Mouse (Mus musculus): ENCODE data around the gene Fkrp. TPM values are rescaled to one million over a fixed set of nuclear protein-coding genes. Genes with fewer than 3 reads are reported as not detected.

The Fkrp gene
- polyA plus RNA-seq, 1 experiment from 2014 or later, result 25.6 TPM

DNA sequence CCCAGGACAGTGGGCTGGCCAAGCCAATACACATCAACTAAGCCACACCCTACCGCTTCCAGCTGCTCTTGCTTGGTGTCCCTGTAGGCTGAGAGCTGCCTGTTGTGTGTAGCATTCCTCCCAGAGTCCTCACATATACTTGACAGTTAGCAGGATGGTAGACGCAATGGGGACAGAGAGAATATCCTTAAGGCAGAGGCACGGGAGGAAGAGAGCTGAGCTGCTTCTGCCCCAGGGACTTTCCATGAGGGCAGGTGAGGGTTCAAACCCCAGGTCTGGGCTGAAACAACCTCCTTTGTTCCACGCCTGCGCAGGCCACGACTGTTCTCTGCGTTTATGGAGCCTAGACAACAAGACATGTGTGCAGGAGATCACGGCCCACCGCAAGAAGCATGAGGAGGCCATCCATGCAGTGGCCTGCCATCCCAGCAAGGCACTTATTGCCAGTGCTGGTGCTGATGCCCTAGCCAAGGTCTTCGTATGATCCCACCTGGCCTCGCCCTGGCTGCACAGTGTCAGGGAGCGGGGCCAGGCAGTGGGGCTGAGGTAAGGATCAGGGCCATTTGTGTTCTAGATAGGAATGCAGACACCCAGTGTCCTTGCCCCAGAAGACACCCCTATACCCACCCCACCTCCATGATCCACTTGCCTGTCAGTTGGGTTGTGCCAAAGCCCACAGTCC lies 23.0 kb upstream of the Fkrp start:
- H3K27me3 ChIP-seq (ENCODE audit: control insufficient read depth, insufficient read depth, low read length), result no peaks in the 10 kb centered on the region
- no peak for ATAC-seq (replicated peaks; ENCODE audit: insufficient number of reproducible peaks, low FRiP score, low TSS enrichment)
- no peak overlapping the region for H3K4me3 ChIP-seq (ENCODE audit: low read depth, low read length)
- 93% methylated on average over 12 of the region's 12 CpGs for WGBS (ENCODE audit: insufficient replicate concordance)
- peaks cover 7% of the 10 kb centered on the region for H3K4me1 ChIP-seq (ENCODE audit: control insufficient read depth, insufficient read depth, low read length)
- H3K27ac ChIP-seq (ENCODE audit: low read depth, low read length), result no peak overlapping the region
- peaks cover 41% of the 10 kb centered on the region for H3K36me3 ChIP-seq (ENCODE audit: control insufficient read depth, insufficient read depth, low read length)
- H3K4me2 ChIP-seq, result no peak overlapping the region
- H3K9me3 ChIP-seq (replicated peaks; ENCODE audit: control insufficient read depth, low read length), result no peaks in the 10 kb centered on the region
- H3K9ac ChIP-seq (ENCODE audit: low read depth, low read length), result no peak overlapping the region

DNA sequence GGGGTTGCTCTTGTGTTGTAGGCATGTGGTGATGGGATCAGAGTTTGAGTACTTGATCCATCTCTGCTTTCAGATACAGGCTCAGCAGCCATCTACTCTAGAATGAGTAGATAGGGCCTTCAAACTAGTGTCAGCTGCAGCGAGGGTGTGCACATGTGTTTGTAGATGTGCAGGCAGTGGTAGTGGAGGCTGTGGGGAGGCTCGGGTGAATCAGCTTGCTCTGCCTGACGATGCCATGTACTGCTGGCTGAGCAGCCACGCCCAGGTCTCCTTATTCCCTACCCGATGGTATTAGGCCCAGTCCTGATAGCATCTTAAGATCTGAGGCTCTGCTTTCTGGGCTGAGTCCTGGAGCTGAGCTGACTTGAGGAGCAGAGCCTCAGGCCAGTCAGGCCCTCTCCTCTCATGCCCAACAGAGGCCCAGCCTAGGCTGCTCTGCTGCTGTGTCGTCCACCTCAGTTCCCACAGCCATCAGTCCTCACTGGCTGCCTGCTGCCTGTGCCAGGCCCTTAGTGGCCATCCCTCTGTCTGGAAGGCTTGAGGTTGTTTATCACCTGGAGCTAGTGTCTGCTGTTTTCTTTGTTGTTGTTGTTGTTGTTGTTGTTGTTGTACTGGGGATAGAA lies 22.4 kb upstream of the Fkrp start:
- Histone ChIP-seq H3K27ac (ENCODE audit: low read depth, low read length) (no peak overlapping the region), H3K4me3 (ENCODE audit: low read depth, low read length) (no peak overlapping the region), H3K9me3 (replicated peaks; ENCODE audit: control insufficient read depth, low read length) (no peaks in the 10 kb centered on the region), H3K27me3 (ENCODE audit: control insufficient read depth, insufficient read depth, low read length) (no peaks in the 10 kb centered on the region), H3K4me1 (ENCODE audit: control insufficient read depth, insufficient read depth, low read length) (peaks cover 1% of the 10 kb centered on the region), H3K36me3 (ENCODE audit: control insufficient read depth, insufficient read depth, low read length) (peaks cover 46% of the 10 kb centered on the region), H3K4me2 (no peak overlapping the region), H3K9ac (ENCODE audit: low read depth, low read length) (0 out of 2 replicates have a peak overlapping the region, but pooled peaks have one; percentile 7)
- WGBS (ENCODE audit: insufficient replicate concordance), result 79% methylated on average over 6 of the region's 6 CpGs
- no peak for ATAC-seq (replicated peaks; ENCODE audit: insufficient number of reproducible peaks, low FRiP score, low TSS enrichment)

DNA sequence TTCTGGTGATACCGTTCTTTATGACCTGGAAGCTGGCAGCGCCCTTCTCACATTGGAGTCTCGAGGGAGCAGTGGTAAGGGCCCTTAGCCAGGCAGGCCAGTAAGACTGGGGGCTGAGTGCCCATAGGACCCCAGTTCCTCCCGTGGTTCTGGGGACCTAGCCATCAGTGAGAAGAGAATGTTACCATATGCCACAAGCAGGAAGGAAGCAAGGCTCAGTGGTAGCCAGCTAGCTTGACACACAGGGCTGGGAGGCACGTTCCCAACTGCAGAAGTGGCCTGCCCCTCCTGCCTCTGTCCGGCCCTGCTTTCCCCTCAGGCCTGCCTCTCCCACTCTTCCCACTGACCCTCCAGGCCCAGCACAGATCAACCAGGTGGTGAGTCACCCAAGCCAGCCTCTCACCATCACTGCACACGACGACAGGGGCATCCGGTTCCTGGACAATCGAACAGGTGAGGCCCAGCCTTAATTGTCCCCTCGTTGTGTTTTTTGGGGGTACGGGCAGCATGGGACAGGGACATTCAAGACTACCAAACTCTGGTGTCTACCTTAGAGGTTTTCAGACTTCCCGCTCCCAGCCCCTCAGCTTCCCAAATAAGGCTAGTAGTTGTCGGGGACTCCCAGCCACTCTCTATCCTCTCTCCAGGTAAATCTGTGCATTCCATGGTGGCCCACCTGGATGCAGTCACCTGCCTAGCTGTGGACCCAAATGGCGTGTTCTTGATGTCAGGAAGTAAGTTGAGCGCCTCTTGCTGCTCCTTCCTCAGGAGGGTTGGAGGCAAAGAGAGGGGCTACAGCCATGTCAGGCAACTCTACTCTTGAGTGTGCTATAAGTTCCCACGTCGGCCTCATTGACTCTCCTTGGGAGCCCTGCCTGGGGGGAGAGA lies 21.6 kb upstream of the Fkrp start:
- H3K4me2 ChIP-seq, result no peak overlapping the region
- no peak overlapping the region for H3K4me3 ChIP-seq (ENCODE audit: low read depth, low read length)
- 92% methylated on average over 18 of the region's 18 CpGs for WGBS (ENCODE audit: insufficient replicate concordance)
- H3K36me3 ChIP-seq (ENCODE audit: control insufficient read depth, insufficient read depth, low read length), result peaks cover 53% of the 10 kb centered on the region
- no peak for ATAC-seq (replicated peaks; ENCODE audit: insufficient number of reproducible peaks, low FRiP score, low TSS enrichment)
- no peaks in the 10 kb centered on the region; the same call in 1 of the 2 replicates for H3K4me1 ChIP-seq (ENCODE audit: control insufficient read depth, insufficient read depth, low read length)
- no peak overlapping the region for H3K9ac ChIP-seq (ENCODE audit: low read depth, low read length)
- H3K9me3 ChIP-seq (replicated peaks; ENCODE audit: control insufficient read depth, low read length), result no peaks in the 10 kb centered on the region
- no peaks in the 10 kb centered on the region for H3K27me3 ChIP-seq (ENCODE audit: control insufficient read depth, insufficient read depth, low read length)
- no peak overlapping the region for H3K27ac ChIP-seq (ENCODE audit: low read depth, low read length)

DNA sequence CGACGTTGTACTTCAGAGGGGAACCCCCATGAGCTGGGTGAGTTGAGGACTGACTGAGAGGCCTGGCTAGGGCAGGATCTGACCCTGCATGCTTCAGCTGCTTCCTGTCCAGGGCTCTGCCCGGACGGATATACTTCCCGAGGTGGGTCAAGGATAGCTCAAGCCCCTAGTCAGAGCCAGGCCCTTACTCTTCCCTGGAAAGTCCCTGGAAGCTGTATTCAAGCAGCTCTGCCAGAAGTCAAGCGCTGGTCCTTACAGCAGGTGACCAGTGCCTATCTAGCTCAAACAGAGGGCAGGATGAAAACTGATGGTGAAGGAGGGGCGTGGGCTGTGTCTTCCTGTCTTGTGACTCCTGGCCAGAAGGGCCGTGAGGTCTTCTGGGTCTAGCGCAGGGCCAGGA lies 13.9 kb upstream of the Fkrp start:
- Histone ChIP-seq H3K4me2 (no peak overlapping the region), H3K36me3 (ENCODE audit: control insufficient read depth, insufficient read depth, low read length) (peaks cover 56% of the 10 kb centered on the region), H3K27ac (ENCODE audit: low read depth, low read length) (no peak overlapping the region), H3K4me3 (ENCODE audit: low read depth, low read length) (no peak overlapping the region), H3K4me1 (ENCODE audit: control insufficient read depth, insufficient read depth, low read length) (peaks cover 6% of the 10 kb centered on the region), H3K9me3 (replicated peaks; ENCODE audit: control insufficient read depth, low read length) (no peaks in the 10 kb centered on the region), H3K9ac (ENCODE audit: low read depth, low read length) (no peak overlapping the region), H3K27me3 (ENCODE audit: control insufficient read depth, insufficient read depth, low read length) (no peaks in the 10 kb centered on the region)
- ATAC-seq (replicated peaks; ENCODE audit: insufficient number of reproducible peaks, low FRiP score, low TSS enrichment), result no peak
- 83% methylated on average over 9 of the region's 9 CpGs for WGBS (ENCODE audit: insufficient replicate concordance)

DNA sequence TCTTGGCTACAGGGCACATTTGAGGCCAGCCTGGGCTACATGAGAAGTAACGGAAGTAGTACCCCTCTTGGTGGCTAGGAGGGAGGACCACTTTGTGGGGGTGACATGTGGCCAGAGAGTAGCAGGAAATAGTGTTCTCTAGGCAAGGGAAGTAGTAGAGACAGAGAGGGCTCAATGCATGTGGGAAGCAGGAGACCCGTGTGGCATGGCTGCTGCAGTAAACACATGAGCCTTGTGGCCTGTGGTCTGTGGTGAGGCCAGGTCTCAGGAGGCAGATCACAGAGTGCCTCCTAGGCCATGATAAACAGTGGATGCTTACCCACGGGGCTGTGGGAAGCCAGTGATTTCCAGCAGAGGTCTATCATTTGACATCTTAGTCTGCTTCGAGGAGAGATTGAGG lies 10.7 kb upstream of the Fkrp start:
- WGBS (ENCODE audit: insufficient replicate concordance), result 74% methylated on average over 4 of the region's 4 CpGs
- Histone ChIP-seq H3K27ac (ENCODE audit: low read depth, low read length) (no peak overlapping the region), H3K9ac (ENCODE audit: low read depth, low read length) (0 out of 2 replicates have a peak overlapping the region, but pooled peaks have one; percentile 22), H3K36me3 (ENCODE audit: control insufficient read depth, insufficient read depth, low read length) (peaks cover 41% of the 10 kb centered on the region), H3K9me3 (replicated peaks; ENCODE audit: control insufficient read depth, low read length) (no peaks in the 10 kb centered on the region), H3K4me1 (ENCODE audit: control insufficient read depth, insufficient read depth, low read length) (peaks cover 22% of the 10 kb centered on the region), H3K4me2 (no peak overlapping the region), H3K27me3 (ENCODE audit: control insufficient read depth, insufficient read depth, low read length) (no peaks in the 10 kb centered on the region), H3K4me3 (ENCODE audit: low read depth, low read length) (no peak overlapping the region)
- ATAC-seq (replicated peaks; ENCODE audit: insufficient number of reproducible peaks, low FRiP score, low TSS enrichment), result no peak

DNA sequence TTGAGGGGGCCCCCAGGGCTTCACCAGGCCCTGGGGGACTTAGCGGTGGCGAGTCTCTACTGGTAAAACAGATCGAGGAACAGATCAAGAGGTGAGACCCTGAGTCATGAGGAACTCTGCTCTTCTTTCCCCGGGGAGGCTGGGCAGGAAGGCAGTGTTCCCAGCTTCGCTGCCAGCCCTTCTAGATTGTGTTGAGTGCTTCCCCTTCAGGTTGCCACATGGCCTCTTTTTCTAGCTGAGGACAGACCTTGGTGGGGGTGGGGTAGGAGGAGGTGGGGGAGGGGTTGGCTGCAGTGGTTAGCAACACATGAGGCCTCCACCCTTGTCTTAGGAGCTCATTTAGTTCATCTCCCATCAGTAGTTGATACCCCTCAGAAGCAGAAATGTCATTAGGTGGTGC lies 10.0 kb upstream of the Fkrp start:
- H3K4me2 ChIP-seq, result no peak overlapping the region
- H3K27me3 ChIP-seq (ENCODE audit: control insufficient read depth, insufficient read depth, low read length), result no peaks in the 10 kb centered on the region
- H3K9ac ChIP-seq (ENCODE audit: low read depth, low read length), result no peak overlapping the region
- H3K4me1 ChIP-seq (ENCODE audit: control insufficient read depth, insufficient read depth, low read length), result peaks cover 27% of the 10 kb centered on the region
- no peak for ATAC-seq (replicated peaks; ENCODE audit: insufficient number of reproducible peaks, low FRiP score, low TSS enrichment)
- H3K9me3 ChIP-seq (replicated peaks; ENCODE audit: control insufficient read depth, low read length), result no peaks in the 10 kb centered on the region
- H3K36me3 ChIP-seq (ENCODE audit: control insufficient read depth, insufficient read depth, low read length), result peaks cover 38% of the 10 kb centered on the region
- H3K4me3 ChIP-seq (ENCODE audit: low read depth, low read length), result no peak overlapping the region
- H3K27ac ChIP-seq (ENCODE audit: low read depth, low read length), result no peak overlapping the region
- 66% methylated on average over 5 of the region's 5 CpGs for WGBS (ENCODE audit: insufficient replicate concordance)

DNA sequence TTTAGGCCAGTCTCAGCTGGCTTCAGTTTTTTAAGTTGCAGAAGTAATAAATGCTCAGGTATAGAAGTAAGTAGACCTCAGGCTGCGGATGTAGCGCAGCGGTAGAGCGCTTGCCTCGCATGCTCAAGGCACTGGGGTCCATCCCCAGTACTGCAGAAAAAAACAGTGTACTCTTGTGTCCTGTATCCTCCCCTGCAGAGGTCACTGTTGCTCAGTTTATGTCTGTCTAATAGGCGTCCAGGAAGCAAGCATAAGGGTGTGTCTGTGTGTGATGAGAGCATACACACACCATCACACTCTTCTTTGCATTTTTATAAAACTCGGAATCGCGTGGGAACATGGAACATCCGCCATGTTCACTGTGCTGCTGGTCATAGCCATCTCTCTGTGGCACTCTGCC lies 9.3 kb upstream of the Fkrp start:
- H3K4me3 ChIP-seq (ENCODE audit: low read depth, low read length), result no peak overlapping the region
- H3K4me1 ChIP-seq (ENCODE audit: control insufficient read depth, insufficient read depth, low read length), result peaks cover 35% of the 10 kb centered on the region
- 83% methylated on average over 10 of the region's 10 CpGs for WGBS (ENCODE audit: insufficient replicate concordance)
- H3K36me3 ChIP-seq (ENCODE audit: control insufficient read depth, insufficient read depth, low read length), result peaks cover 34% of the 10 kb centered on the region
- H3K27ac ChIP-seq (ENCODE audit: low read depth, low read length), result no peak overlapping the region
- no peak overlapping the region for H3K9ac ChIP-seq (ENCODE audit: low read depth, low read length)
- no peaks in the 10 kb centered on the region for H3K9me3 ChIP-seq (replicated peaks; ENCODE audit: control insufficient read depth, low read length)
- H3K4me2 ChIP-seq, result no peak overlapping the region
- no peaks in the 10 kb centered on the region for H3K27me3 ChIP-seq (ENCODE audit: control insufficient read depth, insufficient read depth, low read length)
- no peak for ATAC-seq (replicated peaks; ENCODE audit: insufficient number of reproducible peaks, low FRiP score, low TSS enrichment)

DNA sequence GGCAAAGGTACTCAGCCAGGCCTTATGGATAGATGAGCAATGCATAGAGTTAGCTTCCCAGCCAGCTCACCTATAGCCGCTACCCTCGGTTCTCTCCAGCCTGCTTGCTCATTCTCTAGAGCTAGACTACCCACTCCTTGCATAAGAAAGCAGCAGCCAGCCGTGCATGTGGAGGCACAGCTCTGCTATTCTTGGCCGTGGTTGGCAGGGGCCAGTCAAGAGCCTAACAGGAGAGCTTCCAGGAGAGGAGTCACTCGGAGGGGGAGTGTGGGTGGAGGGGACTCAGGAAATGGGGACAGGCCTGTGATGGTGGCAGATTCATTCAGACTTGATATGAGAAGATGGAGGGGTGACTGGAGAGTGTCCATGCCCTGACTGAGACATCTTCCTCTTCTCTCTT lies 7.2 kb upstream of the Fkrp start:
- peaks cover 54% of the 10 kb centered on the region for H3K4me1 ChIP-seq (ENCODE audit: control insufficient read depth, insufficient read depth, low read length)
- no peak overlapping the region for H3K4me3 ChIP-seq (ENCODE audit: low read depth, low read length)
- 0 out of 2 replicates have a peak overlapping the region, but pooled peaks have one; percentile 16 for H3K27ac ChIP-seq (ENCODE audit: low read depth, low read length)
- H3K9me3 ChIP-seq (replicated peaks; ENCODE audit: control insufficient read depth, low read length), result no peaks in the 10 kb centered on the region
- no peak overlapping the region for H3K9ac ChIP-seq (ENCODE audit: low read depth, low read length)
- no peak overlapping the region for H3K4me2 ChIP-seq
- no peak for ATAC-seq (replicated peaks; ENCODE audit: insufficient number of reproducible peaks, low FRiP score, low TSS enrichment)
- WGBS (ENCODE audit: insufficient replicate concordance), result 45% methylated on average over 5 of the region's 5 CpGs
- no peaks in the 10 kb centered on the region for H3K27me3 ChIP-seq (ENCODE audit: control insufficient read depth, insufficient read depth, low read length)
- H3K36me3 ChIP-seq (ENCODE audit: control insufficient read depth, insufficient read depth, low read length), result peaks cover 19% of the 10 kb centered on the region

Data from heart, embryonic 11.5 days (tissue).